Mouse (Mus musculus) retina, adult 2 months (tissue): ENCODE measurements around the gene Pclo.
A peak's percentile ranks its signal among the peaks of the same experiment; 100 is the strongest.
"Not testable (repeated sequence)": the region's sequence is repeated elsewhere in the genome, so short reads cannot be mapped to it uniquely, and the experiment has no call there.

Experiments
- DNase-seq: peaks from one replicate; pipeline ENCODE4 v3.0.0-alpha.2; 2012; ENCODE audit warnings: low read depth, low spot score

Pclo gene

GRCm38 (mm10) chr5:14514631-14515523 lies at the start of gene Pclo:
TSS of gene Pclo (plus strand) at chr5:14514918.
- peak; percentile 82 for DNase-seq

- not testable (repeated sequence) for DNase-seq
These were observed 20.3 kb upstream of the Pclo start for GRCm38 (mm10) chr5:14494431-14494830.

- no peak for DNase-seq
These were observed 6.2 kb upstream of the Pclo start for GRCm38 (mm10) chr5:14508522-14508921.

- DNase-seq: no peak
These were observed 5.1 kb upstream of the Pclo start for GRCm38 (mm10) chr5:14509621-14510020.

- DNase-seq: no peak
These were observed 3.6 kb downstream of the Pclo start for GRCm38 (mm10) chr5:14518131-14518832.

GRCm38 (mm10) chr5:14522006-14522405 lies 7.3 kb downstream of the Pclo start:
- no peak for DNase-seq

- no peak for DNase-seq
These were observed 11.3 kb downstream of the Pclo start for GRCm38 (mm10) chr5:14526038-14526437.

- DNase-seq: no peak
These were observed 13.1 kb downstream of the Pclo start for GRCm38 (mm10) chr5:14527796-14528195.

GRCm38 (mm10) chr5:14531906-14532305 lies 17.2 kb downstream of the Pclo start:
- DNase-seq: no peak

- DNase-seq: no peak
These were observed 24.6 kb downstream of the Pclo start for GRCm38 (mm10) chr5:14539346-14539745.

GRCm38 (mm10) chr5:14539961-14540627 lies 25.4 kb downstream of the Pclo start:
- DNase-seq: no peak

GRCm38 (mm10) chr5:14575626-14576025 lies 60.9 kb downstream of the Pclo start:
- no peak for DNase-seq

- no peak for DNase-seq
These were observed 76.8 kb downstream of the Pclo start for GRCm38 (mm10) chr5:14591479-14591878.

GRCm38 (mm10) chr5:14595426-14596013 lies 80.8 kb downstream of the Pclo start:
- no peak for DNase-seq

GRCm38 (mm10) chr5:14608318-14608717 lies 93.6 kb downstream of the Pclo start:
- DNase-seq: no peak

GRCm38 (mm10) chr5:14621146-14621545 lies 106.4 kb downstream of the Pclo start:
- DNase-seq: no peak

- DNase-seq: no peak
These were observed 108.6 kb downstream of the Pclo start for GRCm38 (mm10) chr5:14623360-14623759.

- no peak for DNase-seq
These were observed 126.5 kb downstream of the Pclo start for GRCm38 (mm10) chr5:14641260-14641659.

GRCm38 (mm10) chr5:14645856-14646255 lies 131.1 kb downstream of the Pclo start:
- DNase-seq: no peak

GRCm38 (mm10) chr5:14660637-14661036 lies 145.9 kb downstream of the Pclo start:
- DNase-seq: no peak

- no peak for DNase-seq
These were observed 147.5 kb downstream of the Pclo start for GRCm38 (mm10) chr5:14662180-14662579.

- no peak for DNase-seq
These were observed 147.9 kb downstream of the Pclo start for GRCm38 (mm10) chr5:14662603-14663002.
